Mouse (Mus musculus) heart, adult 2 months (tissue): ENCODE measurements around the gene Stac2. TPM values are rescaled to one million over a fixed set of nuclear protein-coding genes. Genes with fewer than 3 reads are reported as not detected.

Experiments used
- DNase-seq, 2 experiments: peaks; one replicate each; pipeline ENCODE4 v3.0.0; 2021
- H3K27ac ChIP-seq: fragments of 200-600 bp; 2 replicates; pipeline ENCODE4 v1.8.1; 2022
- H3K27me3 ChIP-seq: fragments of 200-500 bp; 2 replicates; pipeline ENCODE4 v1.6.1; 2012; ENCODE audit warnings: mild to moderate bottlenecking, low read length, inconsistent platforms, mixed read lengths; ENCODE audit not compliant: control insufficient read depth, insufficient read depth
- H3K36me3 ChIP-seq: fragments of 200-500 bp; 2 replicates; pipeline ENCODE4 v1.6.1; 2012; ENCODE audit warnings: low read length, inconsistent platforms; ENCODE audit not compliant: control insufficient read depth, insufficient read depth
- H3K4me1 ChIP-seq: fragments of 200-500 bp; 2 replicates; pipeline ENCODE4 v1.6.1; 2011; ENCODE audit warnings: low read length; ENCODE audit not compliant: control insufficient read depth, insufficient read depth
- H3K4me3 ChIP-seq: fragments of 200-600 bp; 2 replicates; pipeline ENCODE4 v1.8.1; 2022
- H3K79me2 ChIP-seq: fragments of 200-500 bp; replicated peaks from 2 replicates; pipeline ENCODE4 v1.6.1; 2012; ENCODE audit warnings: mild to moderate bottlenecking, inconsistent platforms, low read length, moderate library complexity, mixed read lengths; ENCODE audit not compliant: control insufficient read depth, insufficient read depth
- H3K9ac ChIP-seq: fragments of 200-500 bp; 2 replicates; pipeline ENCODE4 v1.6.1; 2012; ENCODE audit warnings: low read depth, mild to moderate bottlenecking, control low read depth, inconsistent platforms, low read length, mixed read lengths
- CTCF ChIP-seq: fragments of 200-600 bp; IDR thresholded peaks from 2 replicates; pipeline ENCODE4 v1.8.1; 2022; ENCODE audit warnings: antibody characterized with exemption, mild to moderate bottlenecking, moderate library complexity
- EP300 ChIP-seq: fragments of 200-500 bp; IDR thresholded peaks from 2 replicates; pipeline ENCODE4 v1.6.1; 2011; ENCODE audit warnings: low read depth, low read length, control low read depth; ENCODE audit not compliant: insufficient read depth
- POLR2A ChIP-seq: fragments of 200-500 bp; IDR thresholded peaks from 2 replicates; pipeline ENCODE4 v1.6.1; 2011; ENCODE audit warnings: mild to moderate bottlenecking, low read depth, low read length, control low read depth; ENCODE audit not compliant: insufficient read depth
- WGBS: fragments of 180-500 bp; shearing (Covaris S2); methylation state at CpG from one replicate; pipeline ENCODE4 v1.1.7; 2018; 5-methylcytosine and 5-hydroxymethylcytosine counted together
- intact Hi-C: fragments of 180-260 bp; cut with DNase I; formaldehyde crosslinking; loops from one replicate; pipeline ENCODE4 v1.15.1; 2025
- polyA plus RNA-seq: library from polyadenylated mRNA; depleted of rRNA; stranded (reverse); fragments of >200 nt; gene quantifications from 2 replicates; pipeline ENCODE4 v1.2.3, GENCODE M21; 2012
- total RNA-seq, 2 experiments: library from RNA; stranded (reverse); gene quantifications; 2 replicates each; pipeline ENCODE4 v1.2.3; 2021

The Stac2 gene
- total and polyA plus RNA-seq, 3 experiments = 0.10 to 0.35 (median 0.20) TPM

GRCm38 (mm10) chr11:98040975-98041374 lies 12.3 kb downstream of the Stac2 start:
- Histone ChIP-seq H3K36me3 (no peaks in the 10 kb centered on the region), H3K4me1 (peaks cover 1% of the 10 kb centered on the region; the same call in 1 of the 2 replicates), H3K27ac (no peak overlapping the region), H3K9ac (no peak overlapping the region), H3K79me2 (no peaks in the 10 kb centered on the region), H3K27me3 (no peaks in the 10 kb centered on the region), H3K4me3 (no peak overlapping the region)
- intact Hi-C loops = no loop called here
- TF ChIP-seq EP300 (no peak), POLR2A (no peak), CTCF (no peak)
- WGBS = 79% methylated on average over 8 of the region's 8 CpGs
- no peak for DNase-seq

- 63% methylated on average over 14 of the region's 14 CpGs for whole genome bisulfite sequencing
- Histone ChIP-seq H3K36me3 (no peaks in the 10 kb centered on the region), H3K4me1 (peaks cover 1% of the 10 kb centered on the region; the same call in 1 of the 2 replicates), H3K9ac (no peak overlapping the region), H3K27me3 (no peaks in the 10 kb centered on the region), H3K27ac (no peak overlapping the region), H3K79me2 (no peaks in the 10 kb centered on the region), H3K4me3 (no peak overlapping the region)
- TF ChIP-seq POLR2A (no peak), EP300 (no peak), CTCF (no peak)
- no peak for DNase-seq
- intact Hi-C loops = no loop called here
Observed at GRCm38 (mm10) chr11:98037871-98038270, 15.4 kb downstream of the Stac2 start.

- H3K36me3 ChIP-seq = no peaks in the 10 kb centered on the region
- H3K79me2 ChIP-seq = no peaks in the 10 kb centered on the region
- peaks cover 1% of the 10 kb centered on the region; the same call in 1 of the 2 replicates for H3K4me1 ChIP-seq
- H3K27me3 ChIP-seq = no peaks in the 10 kb centered on the region
- H3K4me3 ChIP-seq = peak overlapping the region; percentile 28
- no peak overlapping the region for H3K27ac ChIP-seq
- WGBS = 1% methylated on average over 25 of the region's 27 CpGs
- peak; percentile 59 to 63 for DNase-seq
- peak overlapping the region; percentile 4; the same call in 1 of the 2 replicates for H3K9ac ChIP-seq
- TF ChIP-seq CTCF (0 out of 2 replicates have a peak, but pooled peaks have one; percentile 9), EP300 (no peak), POLR2A (no peak)
- intact Hi-C loops = no loop called here
Observed at GRCm38 (mm10) chr11:98035977-98036377, 17.3 kb downstream of the Stac2 start.

GRCm38 (mm10) chr11:98034840-98035239 lies 18.4 kb downstream of the Stac2 start:
- DNase-seq = no peak
- Histone ChIP-seq H3K27me3 (no peaks in the 10 kb centered on the region), H3K9ac (no peak overlapping the region), H3K79me2 (no peaks in the 10 kb centered on the region), H3K36me3 (no peaks in the 10 kb centered on the region), H3K4me1 (peaks cover 1% of the 10 kb centered on the region; the same call in 1 of the 2 replicates), H3K4me3 (no peak overlapping the region), H3K27ac (no peak overlapping the region)
- 72% methylated on average over 4 of the region's 4 CpGs for WGBS
- intact Hi-C loops = no loop called here
- TF ChIP-seq CTCF (no peak), EP300 (no peak), POLR2A (no peak)

- no peak for DNase-seq
- H3K27me3 ChIP-seq = no peaks in the 10 kb centered on the region
- H3K4me1 ChIP-seq = peaks cover 1% of the 10 kb centered on the region; the same call in 1 of the 2 replicates
- H3K27ac ChIP-seq = no peak overlapping the region
- H3K36me3 ChIP-seq = no peaks in the 10 kb centered on the region
- intact Hi-C loops = no loop called here
- H3K9ac ChIP-seq = no peak overlapping the region
- no peaks in the 10 kb centered on the region for H3K79me2 ChIP-seq
- WGBS = 79% methylated on average over 5 of the region's 5 CpGs
- H3K4me3 ChIP-seq = no peak overlapping the region
- TF ChIP-seq POLR2A (no peak), EP300 (no peak), CTCF (no peak)
Observed at GRCm38 (mm10) chr11:98034061-98034460, 19.2 kb downstream of the Stac2 start.

GRCm38 (mm10) chr11:98031443-98031770 lies 21.9 kb downstream of the Stac2 start:
- H3K9ac ChIP-seq = no peak overlapping the region
- peaks cover 4% of the 10 kb centered on the region; the same call in 1 of the 2 replicates for H3K36me3 ChIP-seq
- 5% methylated on average over 5 of the region's 5 CpGs for WGBS
- peaks cover 1% of the 10 kb centered on the region; the same call in 1 of the 2 replicates for H3K4me1 ChIP-seq
- no peaks in the 10 kb centered on the region for H3K27me3 ChIP-seq
- H3K79me2 ChIP-seq = peaks cover 3% of the 10 kb centered on the region
- no peak overlapping the region for H3K27ac ChIP-seq
- DNase-seq = peak; percentile 63 to 85
- no peak overlapping the region for H3K4me3 ChIP-seq
- TF ChIP-seq CTCF (peak; percentile 94), POLR2A (peak; percentile 43; the same call in 1 of the 2 replicates), EP300 (peak; percentile 75; the same call in 1 of the 2 replicates)
- intact Hi-C loops = loop anchor here (1.0 kb wide), 1 partner anchor 44 kb away; no protein-coding TSS in a partner anchor
